Mouse (Mus musculus) embryonic fibroblast, embryonic 13.5 days (primary cell): ENCODE measurements around the gene Slc25a24.

ENCODE experiments used
- CTCF ChIP-seq: IDR thresholded peaks from 2 replicates; pipeline ENCODE4 v1.5.1; 2011; ENCODE audit warnings: mild to moderate bottlenecking, control low read depth, low read length, moderate library complexity, borderline replicate concordance; ENCODE audit not compliant: insufficient read depth
- POLR2A ChIP-seq: IDR thresholded peaks from 2 replicates; pipeline ENCODE4 v1.6.1; 2011; ENCODE audit warnings: low read depth, mild to moderate bottlenecking, control low read depth, low read length, moderate library complexity

GRCm38 (mm10) chr3:109122641-109123530, at the start of gene Slc25a24:
- TF ChIP-seq POLR2A (peak; percentile 72), CTCF (no peak)
